Mouse (Mus musculus) layer of hippocampus, postnatal 14 days (tissue): ENCODE results near the gene Cmklr1. TPM values are rescaled to one million over a fixed set of nuclear protein-coding genes. Genes with fewer than 3 reads are reported as not detected.
"Not testable (repeated sequence)": the region's sequence is repeated elsewhere in the genome, so short reads cannot be mapped to it uniquely, and the experiment has no call there.

Source experiments
- DNase-seq, 2 experiments: peaks; one replicate each; pipeline ENCODE4 v3.0.0; 2021 to 2022; ENCODE audit warnings: low spot score in 2 of 2, mixed read lengths in 1 of 2
- total RNA-seq, 2 experiments: library from RNA; stranded (reverse); gene quantifications; 2 replicates each; pipeline ENCODE4 v1.2.3; 2021

The Cmklr1 gene
- total RNA-seq, 2 experiments from 2014 or later, result 2.8 to 5.1 TPM

- DNase-seq, result peak in 1 of 2 experiments; percentile 46
These were observed 59.1 kb downstream of the Cmklr1 start for GRCm38 (mm10) chr5:113591166-113591565.

- DNase-seq, result no peak
These were observed 60.1 kb downstream of the Cmklr1 start for GRCm38 (mm10) chr5:113590010-113590640.

GRCm38 (mm10) chr5:113586458-113586849, 63.8 kb downstream of the Cmklr1 start:
- not testable (repeated sequence) for DNase-seq

GRCm38 (mm10) chr5:113585619-113586457, 64.4 kb downstream of the Cmklr1 start:
- DNase-seq, result not testable (repeated sequence)

GRCm38 (mm10) chr5:113584439-113584838, 65.8 kb downstream of the Cmklr1 start:
- no peak for DNase-seq

GRCm38 (mm10) chr5:113583424-113584162, 66.6 kb downstream of the Cmklr1 start:
- DNase-seq, result no peak

GRCm38 (mm10) chr5:113580801-113581200, 69.4 kb downstream of the Cmklr1 start:
- DNase-seq, result no peak

- DNase-seq, result no peak
These were observed 70.0 kb downstream of the Cmklr1 start for GRCm38 (mm10) chr5:113580248-113580647.

GRCm38 (mm10) chr5:113579128-113579527, 71.1 kb downstream of the Cmklr1 start:
- DNase-seq, result no peak

- DNase-seq, result no peak
These were observed 71.8 kb downstream of the Cmklr1 start for GRCm38 (mm10) chr5:113578428-113578827.

- peak in 1 of 2 experiments; percentile 63 for DNase-seq
These were observed 72.7 kb downstream of the Cmklr1 start for GRCm38 (mm10) chr5:113577555-113577954.

- DNase-seq, result no peak
These were observed 80.0 kb downstream of the Cmklr1 start for GRCm38 (mm10) chr5:113570056-113570717.

- DNase-seq, result no peak
These were observed 84.4 kb downstream of the Cmklr1 start for GRCm38 (mm10) chr5:113565858-113566257.

GRCm38 (mm10) chr5:113565101-113565854, 84.9 kb downstream of the Cmklr1 start:
- DNase-seq, result no peak

GRCm38 (mm10) chr5:113564463-113564862, 85.8 kb downstream of the Cmklr1 start:
- DNase-seq, result no peak

Other genes starting within 250 kb of the Cmklr1 start
- gene Wscd2, start 160.1 kb downstream of the Cmklr1 start, total RNA-seq, result 10 to 100 TPM; 78.5 to 78.8 TPM
- not detected for gene 1700069L16Rik, start 74.3 kb upstream of the Cmklr1 start, total RNA-seq
- gene Ficd, start 85.4 kb upstream of the Cmklr1 start, total RNA-seq, result 10 to 100 TPM in 1 of 2 experiments, 1 to 10 TPM in 1; 9.6 to 12.0 TPM
- 10 to 100 TPM; 35.0 to 37.5 TPM for gene Sart3, start 122.1 kb upstream of the Cmklr1 start, total RNA-seq
- gene Iscu, start 122.3 kb upstream of the Cmklr1 start, total RNA-seq, result 10 to 100 TPM; 89.1 to 98.0 TPM
- 10 to 100 TPM; 20.7 to 22.6 TPM for gene Tmem119, start 150.1 kb upstream of the Cmklr1 start, total RNA-seq
- 10 to 100 TPM; 26.5 to 29.3 TPM for gene Selplg, start 182.2 kb upstream of the Cmklr1 start, total RNA-seq